Mouse (Mus musculus): ENCODE results near the gene Bbs5. TPM values are rescaled to one million over a fixed set of nuclear protein-coding genes. Genes with fewer than 3 reads are reported as not detected.

The Bbs5 gene
- total RNA-seq, 2 experiments from 2014 or later: 3.7 to 4.6 TPM

DNA sequence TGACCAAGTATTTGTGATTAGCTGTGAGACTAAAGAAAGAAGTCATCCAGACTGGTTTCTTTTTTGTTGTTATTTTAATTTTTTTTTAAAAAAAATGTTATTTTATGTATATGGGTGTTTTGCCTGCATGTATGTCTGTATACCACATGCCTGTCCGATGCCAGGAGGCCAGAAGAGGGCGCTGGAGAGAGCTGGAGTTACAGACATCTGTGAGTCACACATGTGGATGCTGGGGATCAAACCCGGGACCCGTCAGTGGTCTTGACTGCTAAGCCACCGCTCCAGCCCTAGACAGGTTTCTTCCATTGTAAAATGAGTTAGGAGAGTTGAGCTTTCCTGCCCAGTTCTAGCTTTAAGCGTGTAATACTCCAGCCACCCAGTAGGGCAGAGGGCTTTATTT is 33.0 kb downstream of the Bbs5 start:
- TF ChIP-seq CTCF (IDR thresholded peaks at IDR 0.05): peak; percentile 36; the same call in 1 of the 2 replicates
- intact Hi-C loops (cut with DNase I): no loop called here
- DNase-seq: no peak
- Histone ChIP-seq H3K4me3 (no peak overlapping the region), H3K27ac (peak overlapping the region; percentile 46; the same call in 1 of the 2 replicates)

DNA sequence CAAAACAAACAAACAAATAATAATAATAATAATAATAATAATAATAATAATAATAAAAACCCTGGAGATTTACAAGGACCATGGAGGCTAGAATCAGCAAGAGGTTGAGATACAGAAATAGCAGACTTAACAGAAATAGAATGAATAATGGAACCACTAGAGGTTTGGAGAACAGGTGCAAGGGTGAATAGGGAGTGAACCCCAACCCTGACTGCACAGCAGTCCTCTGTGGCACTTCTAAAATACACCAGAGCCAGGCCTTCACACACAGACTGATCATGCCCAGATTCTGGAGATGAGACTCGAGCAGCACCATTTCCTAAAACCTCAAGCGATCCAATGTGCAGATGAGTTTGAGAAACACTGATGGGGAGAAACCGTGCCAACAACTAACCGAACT is 35.0 kb downstream of the Bbs5 start:
- no peak overlapping the region for H3K27ac ChIP-seq
- TF ChIP-seq CTCF (IDR thresholded peaks at IDR 0.05): no peak
- intact Hi-C loops (cut with DNase I): no loop called here
- no peak overlapping the region for H3K4me3 ChIP-seq
- no peak for DNase-seq

DNA sequence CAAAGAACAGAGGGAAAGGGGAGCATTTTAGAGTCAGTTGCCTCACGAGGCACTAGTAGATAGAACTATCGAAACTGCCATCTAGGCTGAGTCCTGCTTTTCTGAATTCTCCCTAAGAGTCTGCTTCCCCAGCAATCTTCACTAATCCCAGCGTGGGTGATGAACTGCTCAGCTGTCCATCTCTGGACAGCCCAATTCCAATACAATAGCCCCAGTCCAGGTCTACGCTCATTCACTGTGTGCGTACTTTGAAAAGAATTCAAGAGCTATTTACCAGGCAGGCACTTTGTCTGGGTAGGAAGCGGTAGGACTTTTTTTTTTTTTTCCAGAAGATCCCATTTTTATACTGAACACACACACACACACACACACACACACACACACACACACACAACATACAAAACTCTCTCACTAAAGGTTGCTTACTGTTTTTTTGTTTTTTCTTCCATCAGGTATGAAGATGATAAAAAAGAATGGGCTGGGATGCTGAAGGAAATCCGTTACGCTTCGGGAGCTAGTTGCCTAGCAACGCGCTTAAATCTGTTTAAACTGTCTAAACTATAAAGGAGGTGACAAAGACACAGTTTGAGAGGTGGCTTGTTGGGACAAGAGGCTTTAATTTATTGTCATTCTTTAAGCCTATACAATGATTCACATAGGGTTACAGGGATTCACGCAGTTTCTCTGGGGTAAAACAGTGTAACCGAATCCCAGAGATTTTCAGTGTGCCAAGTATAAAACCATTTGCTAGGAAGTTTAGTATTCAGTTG is 36.2 kb downstream of the Bbs5 start:
- DNase-seq: no peak
- intact Hi-C loops (cut with DNase I): no loop called here
- no peak for TF ChIP-seq CTCF (IDR thresholded peaks at IDR 0.05)
- Histone ChIP-seq H3K27ac (no peak overlapping the region), H3K4me3 (no peak overlapping the region)

DNA sequence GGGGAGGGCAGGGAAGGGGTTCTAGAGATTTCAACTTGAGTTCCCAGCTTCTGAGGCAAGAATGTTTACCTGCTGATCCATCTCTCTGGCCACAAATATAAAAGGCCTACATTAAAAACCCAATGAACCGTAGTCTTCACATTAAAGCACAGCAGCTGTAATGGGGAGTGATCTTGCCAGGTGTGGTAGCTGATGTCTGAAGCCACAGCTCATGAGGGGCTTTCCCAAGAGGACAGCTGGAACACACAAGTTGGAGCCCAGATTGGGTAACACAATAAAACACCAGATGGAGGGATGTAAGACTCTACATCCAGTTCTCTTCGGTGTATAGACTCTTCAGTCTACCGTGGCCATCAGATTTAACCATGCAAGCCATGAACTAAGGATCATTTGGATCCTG is 37.5 kb downstream of the Bbs5 start:
- no peak for DNase-seq
- Histone ChIP-seq H3K27ac (no peak overlapping the region), H3K4me3 (no peak overlapping the region)
- intact Hi-C loops (cut with DNase I): no loop called here
- TF ChIP-seq CTCF (IDR thresholded peaks at IDR 0.05): no peak

DNA sequence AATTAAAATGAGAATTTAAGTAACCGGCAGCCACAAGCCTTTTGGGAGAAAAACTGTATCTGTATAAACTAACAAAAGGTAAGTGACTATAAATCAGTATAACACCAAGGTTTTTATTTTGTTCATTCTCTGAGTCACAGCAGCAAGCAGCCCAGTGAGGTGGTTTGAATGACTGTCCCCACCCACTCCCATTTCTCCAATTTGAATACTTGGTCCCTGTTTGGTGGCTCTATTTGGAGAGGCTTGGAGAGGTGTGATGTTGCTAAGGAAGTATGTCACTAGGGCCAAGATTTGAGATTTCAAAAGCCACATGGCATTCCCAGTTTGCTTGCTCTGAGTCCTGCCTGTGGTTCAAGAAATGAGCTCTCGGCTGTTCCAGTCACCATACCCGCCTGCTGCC is 43.2 kb downstream of the Bbs5 start:
- Histone ChIP-seq H3K27ac (no peak overlapping the region), H3K4me3 (no peak overlapping the region)
- no peak for DNase-seq
- intact Hi-C loops (cut with DNase I): no loop called here
- no peak for TF ChIP-seq CTCF (IDR thresholded peaks at IDR 0.05)

DNA sequence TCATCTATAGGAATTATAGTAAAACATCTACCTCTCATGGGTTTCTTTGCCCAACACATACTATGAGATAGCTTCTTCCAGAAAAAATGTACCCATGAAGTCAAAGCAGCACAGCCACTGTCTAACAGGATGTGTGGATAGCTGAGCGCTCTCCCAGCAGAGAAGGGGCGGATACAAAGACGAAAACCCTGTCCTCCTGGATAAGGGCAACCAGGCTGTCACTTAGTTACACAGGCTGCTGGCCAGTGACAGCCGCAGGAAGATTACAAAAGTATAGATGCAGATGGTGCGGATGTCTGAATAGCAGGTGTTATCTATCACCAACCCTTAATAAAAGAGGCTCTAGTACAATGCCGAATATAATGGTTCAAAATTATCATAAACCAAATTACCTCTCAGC is 43.9 kb downstream of the Bbs5 start:
- DNase-seq: no peak
- intact Hi-C loops (cut with DNase I): no loop called here
- no peak overlapping the region for H3K4me3 ChIP-seq
- no peak overlapping the region for H3K27ac ChIP-seq
- no peak for TF ChIP-seq CTCF (IDR thresholded peaks at IDR 0.05)

DNA sequence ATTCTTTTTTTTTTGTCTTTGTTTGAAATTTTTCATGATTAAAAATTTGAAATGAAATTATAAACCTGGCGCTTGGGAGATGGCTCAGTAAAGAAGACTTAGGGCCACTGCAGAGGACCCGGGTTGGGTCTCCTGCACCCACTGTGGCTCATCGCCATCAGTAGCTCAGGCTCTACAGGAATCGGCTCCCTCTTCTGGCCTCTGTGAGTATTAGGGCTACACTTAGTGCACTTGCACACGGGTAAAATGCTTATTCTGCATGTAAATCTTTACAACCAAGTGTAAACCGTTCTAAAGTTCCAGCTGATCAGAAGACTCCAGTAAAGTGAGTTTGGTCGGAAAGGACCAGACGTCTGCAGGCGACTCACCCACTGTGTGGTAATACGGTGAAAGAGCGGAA is 46.5 kb downstream of the Bbs5 start:
- no peak for DNase-seq

DNA sequence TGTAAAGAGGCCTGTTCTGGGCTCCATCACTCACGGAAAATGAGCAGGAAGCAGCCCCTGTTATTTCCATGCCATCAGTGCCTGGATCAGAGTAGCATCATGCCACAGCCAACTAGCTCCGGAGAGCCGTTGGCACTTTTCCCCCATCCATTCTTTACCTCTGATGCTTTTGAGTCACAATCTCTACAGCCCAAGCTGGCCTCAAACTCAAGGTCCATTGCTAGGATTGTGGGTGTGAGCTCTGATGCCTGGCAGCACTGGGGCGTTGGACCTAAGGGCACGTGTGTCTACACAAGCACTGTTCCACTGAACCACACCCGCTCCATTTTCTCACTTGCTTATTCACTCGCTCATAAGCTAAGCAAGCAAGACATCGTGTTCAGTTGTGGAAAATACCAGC is 53.5 kb downstream of the Bbs5 start:
- no peak for DNase-seq
- intact Hi-C loops (cut with DNase I): no loop called here
- H3K27ac ChIP-seq: no peak overlapping the region
- TF ChIP-seq CTCF (IDR thresholded peaks at IDR 0.05): no peak
- no peak overlapping the region for H3K4me3 ChIP-seq

More for the DNA sequence above, 46.5 kb downstream of the Bbs5 start:
- Histone ChIP-seq H3K4me3 (no peak overlapping the region), H3K27ac (no peak overlapping the region)
- peak; percentile 28; the same call in 1 of the 2 replicates for TF ChIP-seq CTCF (IDR thresholded peaks at IDR 0.05)
- intact Hi-C loops (cut with DNase I): no loop called here

DNA sequence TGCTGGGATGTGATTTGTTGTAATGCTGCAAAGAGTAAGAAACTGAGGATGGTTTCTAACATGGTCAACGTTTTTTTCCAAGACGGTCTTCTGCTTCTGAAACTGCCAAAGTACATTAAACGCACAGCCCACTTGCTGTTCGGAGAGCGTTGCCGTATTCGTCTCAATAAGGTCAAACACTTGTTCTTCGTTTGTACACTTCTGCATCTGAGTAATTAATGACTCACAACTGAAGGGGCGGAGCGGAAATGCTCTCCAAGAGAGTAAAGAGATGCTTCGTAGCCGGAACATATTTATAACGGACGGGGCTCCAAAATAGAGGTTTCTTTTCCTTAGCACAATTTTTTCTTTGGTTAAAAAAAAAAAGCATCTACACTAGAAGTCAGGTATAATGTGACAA is 65.2 kb downstream of the Bbs5 start:
- Histone ChIP-seq H3K27ac (peak overlapping the region; percentile 95), H3K4me3 (peak overlapping the region; percentile 80)
- intact Hi-C loops (cut with DNase I): no loop called here
- no peak for TF ChIP-seq CTCF (IDR thresholded peaks at IDR 0.05)
- no peak for DNase-seq

DNA sequence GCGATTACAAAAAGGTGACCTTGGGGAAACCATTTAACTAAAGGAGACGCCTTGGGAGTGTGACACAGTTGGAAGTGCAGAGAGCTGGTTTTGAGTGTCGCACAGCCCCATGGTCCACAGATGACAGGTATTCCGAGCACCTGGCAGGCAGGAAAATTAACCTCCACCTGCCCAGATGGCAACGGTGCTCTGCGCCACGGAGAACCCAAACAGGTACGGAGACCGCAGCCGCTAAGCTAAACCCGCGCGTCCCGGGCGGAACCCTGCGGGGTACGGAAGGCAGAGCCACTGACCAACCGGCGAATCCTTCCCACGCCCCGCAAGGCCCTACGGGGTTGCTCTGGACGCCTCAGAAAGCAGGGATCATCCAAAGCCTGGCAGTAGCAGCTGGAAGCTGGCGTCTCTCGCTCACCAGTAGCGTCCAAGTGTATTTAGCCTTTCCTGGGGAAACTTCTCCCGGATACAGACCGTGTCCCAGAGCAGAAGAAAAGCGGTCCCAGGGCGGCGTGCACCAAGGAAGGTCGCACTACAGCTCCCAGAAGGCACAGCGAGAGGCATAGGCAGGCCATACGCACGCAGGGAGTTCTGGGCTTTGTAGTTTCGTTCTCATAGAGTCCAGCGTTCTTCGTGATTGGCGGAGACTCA is 66.1 kb downstream of the Bbs5 start, which contains the start of gene Fastkd1:
Gene Fastkd1 (minus strand): TSS at position 536 of the 645 bp plus-strand sequence.
- H3K4me3 ChIP-seq: peak within 1 kb of the TSS; percentile 80
- no peak for TF ChIP-seq CTCF (IDR thresholded peaks at IDR 0.05)
- peak; percentile 89 for DNase-seq
- intact Hi-C loops (cut with DNase I): loop anchor here (1.0 kb wide), 1 partner anchor 9 kb away; the partner anchor contains the start of gene Ppig
- H3K27ac ChIP-seq: peak within 1 kb of the TSS; percentile 95

DNA sequence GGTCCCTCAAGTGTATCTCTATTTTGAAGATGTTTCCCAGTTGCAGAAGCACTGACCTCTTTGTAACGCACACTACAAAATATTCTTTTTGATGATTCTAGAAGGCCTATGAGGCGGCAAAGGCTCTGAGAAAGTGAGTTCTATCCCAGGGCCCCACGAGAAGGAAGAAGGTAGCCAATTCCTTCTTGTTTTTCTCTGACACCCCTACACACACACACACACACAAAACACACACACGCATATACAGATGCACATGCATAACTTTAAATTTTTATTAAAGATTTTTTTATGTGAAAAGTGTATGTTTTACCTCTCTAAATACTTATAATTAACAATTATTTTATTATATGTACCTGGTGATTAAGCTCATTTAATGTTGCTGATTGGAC is 66.6 kb downstream of the Bbs5 start:
- no peak for TF ChIP-seq CTCF (IDR thresholded peaks at IDR 0.05)
- Histone ChIP-seq H3K4me3 (peak overlapping the region; percentile 80), H3K27ac (peak overlapping the region; percentile 95)
- DNase-seq: no peak
- intact Hi-C loops (cut with DNase I): loop anchor here (1.0 kb wide), 1 partner anchor 9 kb away; the partner anchor contains the start of gene Ppig

DNA sequence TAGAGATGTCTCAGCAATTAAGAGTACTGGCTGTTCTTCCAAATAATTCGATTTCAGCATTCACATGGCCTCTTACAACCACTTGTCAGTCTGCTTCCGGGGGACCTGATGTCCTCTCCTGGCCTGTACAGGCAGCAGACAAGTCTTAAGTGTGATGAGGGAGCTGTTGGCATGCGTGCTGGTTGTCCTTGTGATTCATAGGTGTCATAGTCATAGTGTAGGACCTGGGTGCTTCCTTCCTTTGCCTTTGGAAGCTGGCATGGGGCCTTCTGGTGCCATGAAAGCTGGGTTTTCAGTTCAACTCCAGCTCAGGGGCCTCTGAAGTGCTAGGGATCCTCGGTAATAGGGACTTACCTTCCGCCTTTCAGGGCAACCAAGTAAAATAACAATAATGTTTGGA is 67.2 kb downstream of the Bbs5 start:
- H3K27ac ChIP-seq: no peak overlapping the region
- intact Hi-C loops (cut with DNase I): no loop called here
- H3K4me3 ChIP-seq: no peak overlapping the region
- no peak for TF ChIP-seq CTCF (IDR thresholded peaks at IDR 0.05)
- DNase-seq: no peak

DNA sequence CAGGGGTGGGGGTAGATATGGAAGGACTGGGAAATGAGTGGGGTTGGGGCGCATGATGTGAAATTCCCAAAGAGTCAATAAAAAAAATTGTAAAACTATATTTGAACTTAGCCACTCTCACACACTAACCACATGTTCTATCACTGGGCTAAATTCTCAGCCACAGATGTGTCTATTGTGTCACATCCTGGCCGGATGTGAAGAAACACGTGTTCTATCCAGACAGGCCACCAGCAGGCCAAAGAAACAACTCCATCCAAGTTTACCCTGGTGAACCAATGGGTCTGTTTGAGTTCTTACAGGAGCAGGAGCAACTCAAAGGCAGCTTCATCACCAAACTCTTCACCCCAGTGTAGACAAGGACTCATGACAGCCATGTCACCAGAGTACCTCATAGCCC is 69.5 kb downstream of the Bbs5 start:
- intact Hi-C loops (cut with DNase I): no loop called here
- no peak for DNase-seq

More for the DNA sequence above, 69.5 kb downstream of the Bbs5 start:
- TF ChIP-seq CTCF (IDR thresholded peaks at IDR 0.05): no peak
- no peak overlapping the region for H3K4me3 ChIP-seq
- H3K27ac ChIP-seq: no peak overlapping the region

Other genes with a start within 250 kb of the Bbs5 start
- gene Lrp2, start 61.1 kb upstream of the Bbs5 start, total RNA-seq (2021): not detected
- 100 to 1,000 TPM; 511 to 652 TPM for gene Klhl41, start 22.9 kb downstream of the Bbs5 start, total RNA-seq (2021)
- 10 to 100 TPM; 15.2 to 20.3 TPM for gene Fastkd1, start 66.3 kb downstream of the Bbs5 start, total RNA-seq (2021)
- gene Ppig, start 75.4 kb downstream of the Bbs5 start, total RNA-seq (2021): 10 to 100 TPM; 31.8 to 35.3 TPM
- gene Ccdc173, start 142.4 kb downstream of the Bbs5 start, total RNA-seq (2021): under 1 TPM; 0.38 to 0.56 TPM
- 10 to 100 TPM; 18.9 to 20.6 TPM for gene Phospho2, start 142.5 kb downstream of the Bbs5 start, total RNA-seq (2021)
- gene Klhl23, start 174.8 kb downstream of the Bbs5 start, total RNA-seq (2021): 10 to 100 TPM; 13.4 to 15.6 TPM
- gene Ssb, start 214.4 kb downstream of the Bbs5 start, total RNA-seq (2021): 10 to 100 TPM; 56.1 to 59.5 TPM
- 10 to 100 TPM; 11.1 to 16.0 TPM for gene Mettl5, start 238.4 kb downstream of the Bbs5 start, total RNA-seq (2021)

Data from gastrocnemius, adult 2 months (tissue).